Mouse (Mus musculus): ENCODE data around the gene Egfem1. TPM values are rescaled to one million over a fixed set of nuclear protein-coding genes. Genes with fewer than 3 reads are reported as not detected.

Egfem1 gene
- polyA plus RNA-seq, 1 experiment from 2014 or later = 4.7 TPM

GRCm38 (mm10) chr3:29117379-29117778 is 35.6 kb downstream of the Egfem1 start:
- no peak overlapping the region for H3K4me3 ChIP-seq (ENCODE audit: low read depth, low read length)
- no peak for DNase-seq (ENCODE audit: low spot score)
- H3K4me1 ChIP-seq (ENCODE audit: control insufficient read depth, insufficient read depth, low read length) = no peaks in the 10 kb centered on the region
- H3K27me3 ChIP-seq (replicated peaks; ENCODE audit: control insufficient read depth, insufficient read depth, low read length) = no peaks in the 10 kb centered on the region
- ATAC-seq = no peak
- H3K9me3 ChIP-seq (replicated peaks; ENCODE audit: control insufficient read depth, low read length) = no peaks in the 10 kb centered on the region
- H3K9ac ChIP-seq (ENCODE audit: low read length) = no peak overlapping the region
- H3K36me3 ChIP-seq (ENCODE audit: control insufficient read depth, insufficient read depth, low read length) = no peaks in the 10 kb centered on the region
- no peak overlapping the region for H3K4me2 ChIP-seq (ENCODE audit: low read length)
- no peak overlapping the region for H3K27ac ChIP-seq (ENCODE audit: low read depth, low read length)
- 48% methylated on average over 1 of the region's 1 CpGs for WGBS

- H3K9ac ChIP-seq (ENCODE audit: low read length) = no peak overlapping the region
- H3K27ac ChIP-seq (ENCODE audit: low read depth, low read length) = no peak overlapping the region
- no peaks in the 10 kb centered on the region for H3K9me3 ChIP-seq (replicated peaks; ENCODE audit: control insufficient read depth, low read length)
- no peak overlapping the region for H3K4me3 ChIP-seq (ENCODE audit: low read depth, low read length)
- 89% methylated on average over 1 of the region's 1 CpGs for WGBS
- no peaks in the 10 kb centered on the region for H3K4me1 ChIP-seq (ENCODE audit: control insufficient read depth, insufficient read depth, low read length)
- H3K36me3 ChIP-seq (ENCODE audit: control insufficient read depth, insufficient read depth, low read length) = no peaks in the 10 kb centered on the region
- H3K27me3 ChIP-seq (replicated peaks; ENCODE audit: control insufficient read depth, insufficient read depth, low read length) = no peaks in the 10 kb centered on the region
- no peak overlapping the region for H3K4me2 ChIP-seq (ENCODE audit: low read length)
- no peak for ATAC-seq
- no peak for DNase-seq (ENCODE audit: low spot score)
These were observed 40.7 kb downstream of the Egfem1 start for GRCm38 (mm10) chr3:29122556-29122955.

- H3K27me3 ChIP-seq (replicated peaks; ENCODE audit: control insufficient read depth, insufficient read depth, low read length) = no peaks in the 10 kb centered on the region
- WGBS = 77% methylated on average over 2 of the region's 2 CpGs
- H3K27ac ChIP-seq (ENCODE audit: low read depth, low read length) = no peak overlapping the region
- H3K9me3 ChIP-seq (replicated peaks; ENCODE audit: control insufficient read depth, low read length) = no peaks in the 10 kb centered on the region
- ATAC-seq (no peak), DNase-seq (ENCODE audit: low spot score) (no peak)
- no peak overlapping the region for H3K4me2 ChIP-seq (ENCODE audit: low read length)
- H3K36me3 ChIP-seq (ENCODE audit: control insufficient read depth, insufficient read depth, low read length) = no peaks in the 10 kb centered on the region
- H3K4me1 ChIP-seq (ENCODE audit: control insufficient read depth, insufficient read depth, low read length) = peaks cover 22% of the 10 kb centered on the region
- H3K9ac ChIP-seq (ENCODE audit: low read length) = no peak overlapping the region
- H3K4me3 ChIP-seq (ENCODE audit: low read depth, low read length) = no peak overlapping the region
These were observed 50.5 kb downstream of the Egfem1 start for GRCm38 (mm10) chr3:29132054-29132931.

GRCm38 (mm10) chr3:29134509-29134908 is 52.7 kb downstream of the Egfem1 start:
- Histone ChIP-seq H3K4me3 (ENCODE audit: low read depth, low read length) (no peak overlapping the region), H3K27ac (ENCODE audit: low read depth, low read length) (0 out of 2 replicates have a peak overlapping the region, but pooled peaks have one; percentile 9), H3K4me2 (ENCODE audit: low read length) (peak overlapping the region; percentile 16; the same call in 1 of the 2 replicates), H3K9me3 (replicated peaks; ENCODE audit: control insufficient read depth, low read length) (no peaks in the 10 kb centered on the region), H3K36me3 (ENCODE audit: control insufficient read depth, insufficient read depth, low read length) (no peaks in the 10 kb centered on the region), H3K9ac (ENCODE audit: low read length) (no peak overlapping the region), H3K4me1 (ENCODE audit: control insufficient read depth, insufficient read depth, low read length) (peaks cover 24% of the 10 kb centered on the region), H3K27me3 (replicated peaks; ENCODE audit: control insufficient read depth, insufficient read depth, low read length) (no peaks in the 10 kb centered on the region)
- 61% methylated on average over 11 of the region's 11 CpGs for WGBS
- no peak for DNase-seq (ENCODE audit: low spot score)
- no peak for ATAC-seq

GRCm38 (mm10) chr3:29135176-29136064 is 53.6 kb downstream of the Egfem1 start:
- DNase-seq (ENCODE audit: low spot score) (peak; percentile 33), ATAC-seq (peak; percentile 65; the same call in 1 of the 2 replicates)
- H3K27ac ChIP-seq (ENCODE audit: low read depth, low read length) = peak overlapping the region; percentile 18; the same call in 1 of the 2 replicates
- H3K4me1 ChIP-seq (ENCODE audit: control insufficient read depth, insufficient read depth, low read length) = peaks cover 24% of the 10 kb centered on the region
- no peaks in the 10 kb centered on the region for H3K27me3 ChIP-seq (replicated peaks; ENCODE audit: control insufficient read depth, insufficient read depth, low read length)
- no peak overlapping the region for H3K9ac ChIP-seq (ENCODE audit: low read length)
- 13% methylated on average over 9 of the region's 9 CpGs for WGBS
- H3K9me3 ChIP-seq (replicated peaks; ENCODE audit: control insufficient read depth, low read length) = no peaks in the 10 kb centered on the region
- H3K36me3 ChIP-seq (ENCODE audit: control insufficient read depth, insufficient read depth, low read length) = no peaks in the 10 kb centered on the region
- peak overlapping the region; percentile 23 for H3K4me2 ChIP-seq (ENCODE audit: low read length)
- no peak overlapping the region for H3K4me3 ChIP-seq (ENCODE audit: low read depth, low read length)

- Histone ChIP-seq H3K4me1 (ENCODE audit: control insufficient read depth, insufficient read depth, low read length) (peaks cover 24% of the 10 kb centered on the region), H3K27me3 (replicated peaks; ENCODE audit: control insufficient read depth, insufficient read depth, low read length) (no peaks in the 10 kb centered on the region), H3K27ac (ENCODE audit: low read depth, low read length) (no peak overlapping the region; the same call in 1 of the 2 replicates), H3K4me3 (ENCODE audit: low read depth, low read length) (no peak overlapping the region), H3K9me3 (replicated peaks; ENCODE audit: control insufficient read depth, low read length) (no peaks in the 10 kb centered on the region), H3K9ac (ENCODE audit: low read length) (no peak overlapping the region), H3K36me3 (ENCODE audit: control insufficient read depth, insufficient read depth, low read length) (no peaks in the 10 kb centered on the region), H3K4me2 (ENCODE audit: low read length) (peak overlapping the region; percentile 23)
- DNase-seq (ENCODE audit: low spot score) (peak; percentile 72), ATAC-seq (peak; percentile 87)
- WGBS = 5% methylated on average over 10 of the region's 10 CpGs
These were observed 54.5 kb downstream of the Egfem1 start for GRCm38 (mm10) chr3:29136065-29136955.

GRCm38 (mm10) chr3:29168401-29168800 is 86.6 kb downstream of the Egfem1 start:
- Histone ChIP-seq H3K4me3 (ENCODE audit: low read depth, low read length) (no peak overlapping the region), H3K27me3 (replicated peaks; ENCODE audit: control insufficient read depth, insufficient read depth, low read length) (no peaks in the 10 kb centered on the region), H3K9ac (ENCODE audit: low read length) (no peak overlapping the region), H3K4me2 (ENCODE audit: low read length) (no peak overlapping the region), H3K9me3 (replicated peaks; ENCODE audit: control insufficient read depth, low read length) (no peaks in the 10 kb centered on the region), H3K36me3 (ENCODE audit: control insufficient read depth, insufficient read depth, low read length) (no peaks in the 10 kb centered on the region), H3K4me1 (ENCODE audit: control insufficient read depth, insufficient read depth, low read length) (no peaks in the 10 kb centered on the region), H3K27ac (ENCODE audit: low read depth, low read length) (no peak overlapping the region)
- DNase-seq (ENCODE audit: low spot score) (no peak), ATAC-seq (no peak)
- 55% methylated on average over 4 of the region's 4 CpGs for WGBS

- WGBS = 56% methylated on average over 4 of the region's 4 CpGs
- no peak overlapping the region for H3K4me2 ChIP-seq (ENCODE audit: low read length)
- no peak overlapping the region for H3K4me3 ChIP-seq (ENCODE audit: low read depth, low read length)
- no peaks in the 10 kb centered on the region for H3K27me3 ChIP-seq (replicated peaks; ENCODE audit: control insufficient read depth, insufficient read depth, low read length)
- H3K9ac ChIP-seq (ENCODE audit: low read length) = no peak overlapping the region
- ATAC-seq = no peak
- H3K27ac ChIP-seq (ENCODE audit: low read depth, low read length) = no peak overlapping the region
- H3K9me3 ChIP-seq (replicated peaks; ENCODE audit: control insufficient read depth, low read length) = no peaks in the 10 kb centered on the region
- no peaks in the 10 kb centered on the region for H3K4me1 ChIP-seq (ENCODE audit: control insufficient read depth, insufficient read depth, low read length)
- no peaks in the 10 kb centered on the region for H3K36me3 ChIP-seq (ENCODE audit: control insufficient read depth, insufficient read depth, low read length)
- no peak for DNase-seq (ENCODE audit: low spot score)
These were observed 87.2 kb downstream of the Egfem1 start for GRCm38 (mm10) chr3:29169003-29169402.

All from forebrain, embryonic 14.5 days (tissue).